Mouse (Mus musculus): Measurements from ENCODE around the gene Cadm1. TPM values are rescaled to one million over a fixed set of nuclear protein-coding genes. Genes with fewer than 3 reads are reported as not detected.

The Cadm1 gene
- total and polyA plus RNA-seq, 3 experiments: 0.14 to 0.31 TPM; not detected in 1

DNA sequence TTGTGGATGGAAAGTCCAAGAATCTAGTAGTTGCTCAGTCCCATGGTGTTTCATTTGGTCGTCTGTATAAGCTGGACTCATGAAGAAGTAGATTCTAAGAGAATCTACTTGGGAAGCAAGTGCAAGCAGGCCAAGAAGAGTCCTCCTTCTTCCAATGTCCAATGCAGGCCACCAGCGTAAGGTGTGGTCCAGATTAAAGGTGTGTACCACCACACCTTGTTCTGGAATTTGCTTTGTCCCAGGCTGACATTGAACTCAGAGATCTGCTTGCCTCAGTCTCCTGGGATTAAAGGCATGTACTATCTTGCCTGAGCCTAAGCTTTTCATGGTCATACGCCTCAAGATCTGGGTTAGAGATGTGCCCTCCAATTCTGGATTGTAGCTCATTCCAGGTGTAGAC, 17.5 kb upstream of the Cadm1 start:
- Histone ChIP-seq H3K4me1 (ENCODE audit: control insufficient read depth in 1 of 2, insufficient read depth in 2 of 2, low read length in 2 of 2) (no peaks in the 10 kb centered on the region), H3K4me3 (ENCODE audit: control insufficient read depth in 1 of 2, insufficient read depth in 1 of 2, low read depth in 2 of 2, low read length in 2 of 2) (no peak overlapping the region), H3K9ac (ENCODE audit: control insufficient read depth, low read depth, low read length, poor library complexity, severe bottlenecking) (no peak overlapping the region), H3K9me3 (replicated peaks; ENCODE audit: insufficient read depth, low read length) (no peaks in the 10 kb centered on the region), H3K27me3 (ENCODE audit: control insufficient read depth in 1 of 2, insufficient read depth in 2 of 2, low read length in 2 of 2) (no peaks in the 10 kb centered on the region), H3K79me2 (ENCODE audit: control insufficient read depth, insufficient read depth, low read length, poor library complexity) (no peaks in the 10 kb centered on the region), H3K27ac (ENCODE audit: control insufficient read depth, low read depth, low read length) (no peak overlapping the region), H3K36me3 (ENCODE audit: control insufficient read depth in 1 of 2, insufficient read depth in 2 of 2, low read length in 2 of 2) (no peaks in the 10 kb centered on the region)
- TF ChIP-seq ZNF384 (IDR thresholded peaks at IDR 0.05; ENCODE audit: low read depth, low read length) (no peak), MAZ (IDR thresholded peaks at IDR 0.05; ENCODE audit: low read depth, low read length) (no peak), ZC3H11A (IDR thresholded peaks at IDR 0.05; ENCODE audit: low read depth, low read length) (no peak), GATA1 (IDR thresholded peaks at IDR 0.05; ENCODE audit: low read depth, low read length) (no peak), GABPA (IDR thresholded peaks at IDR 0.05; ENCODE audit: low read depth, low read length) (no peak)
- no peak for DNase-seq (ENCODE audit: low read depth, low spot score)

DNA sequence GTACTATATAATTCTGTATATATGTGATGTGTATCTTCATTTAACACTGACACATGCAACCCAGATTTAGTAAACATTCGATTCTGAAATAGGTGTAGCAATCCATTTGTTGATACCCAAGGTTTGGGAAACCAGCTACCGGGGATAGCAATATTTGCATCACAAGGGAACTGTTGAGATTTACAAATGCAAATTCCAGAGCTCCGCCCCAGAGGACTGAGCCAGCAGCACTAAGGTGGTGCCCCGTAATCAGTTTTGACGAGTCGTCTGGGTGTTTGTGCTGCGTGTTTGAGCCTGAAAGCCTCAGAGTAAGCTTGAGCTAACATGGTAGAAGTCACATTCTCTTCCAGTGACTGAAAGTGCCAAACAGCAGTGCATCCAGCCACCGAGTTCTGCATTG, 15.7 kb upstream of the Cadm1 start:
- H3K27me3 ChIP-seq (ENCODE audit: control insufficient read depth in 1 of 2, insufficient read depth in 2 of 2, low read length in 2 of 2): no peaks in the 10 kb centered on the region

DNA sequence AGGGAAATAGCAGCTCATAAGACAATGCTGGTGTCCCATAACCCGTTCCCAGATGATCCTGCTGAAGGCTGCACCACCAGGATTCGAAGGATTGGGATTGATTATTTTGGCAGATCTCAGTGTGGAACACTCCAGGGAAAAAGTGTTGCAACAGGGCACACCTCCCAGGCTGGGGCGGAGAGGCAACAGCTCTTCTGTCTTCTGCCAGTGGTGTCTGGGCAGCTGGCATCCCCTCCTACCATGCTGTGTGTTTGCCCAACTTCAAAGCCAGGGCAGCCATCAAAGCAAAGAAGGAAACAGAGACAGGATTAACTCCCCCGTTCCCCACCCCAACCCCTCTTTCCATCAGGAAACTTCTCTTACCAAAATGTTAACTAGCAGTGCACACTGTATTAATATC, 13.7 kb upstream of the Cadm1 start:
- no peaks in the 10 kb centered on the region for H3K36me3 ChIP-seq (ENCODE audit: control insufficient read depth in 1 of 2, insufficient read depth in 2 of 2, low read length in 2 of 2)
- H3K9ac ChIP-seq (ENCODE audit: control insufficient read depth, low read depth, low read length, poor library complexity, severe bottlenecking): no peak overlapping the region
- H3K9me3 ChIP-seq (replicated peaks; ENCODE audit: insufficient read depth, low read length): no peaks in the 10 kb centered on the region
- H3K79me2 ChIP-seq (ENCODE audit: control insufficient read depth, insufficient read depth, low read length, poor library complexity): no peaks in the 10 kb centered on the region
- no peak overlapping the region for H3K4me3 ChIP-seq (ENCODE audit: control insufficient read depth in 1 of 2, insufficient read depth in 1 of 2, low read depth in 2 of 2, low read length in 2 of 2)
- H3K27me3 ChIP-seq (ENCODE audit: control insufficient read depth in 1 of 2, insufficient read depth in 2 of 2, low read length in 2 of 2): no peaks in the 10 kb centered on the region
- DNase-seq (ENCODE audit: low read depth, low spot score): no peak
- H3K4me1 ChIP-seq (ENCODE audit: control insufficient read depth in 1 of 2, insufficient read depth in 2 of 2, low read length in 2 of 2): no peaks in the 10 kb centered on the region
- no peak for TF ChIP-seq SIN3A (IDR thresholded peaks at IDR 0.05; ENCODE audit: low read length)
- no peak for TF ChIP-seq GATA1 (IDR thresholded peaks at IDR 0.05; ENCODE audit: low read depth, low read length)
- no peak for TF ChIP-seq CTCF (IDR thresholded peaks at IDR 0.05 in 2 of 3, conservative IDR thresholded peaks at IDR 0.05 in 1 of 3; ENCODE audit: control insufficient read depth in 1 of 3, insufficient read depth in 1 of 3, low read depth in 2 of 3, low read length in 3 of 3, poor library complexity in 1 of 3, severe bottlenecking in 1 of 3)
- no peak for TF ChIP-seq E2F4 (IDR thresholded peaks at IDR 0.05; ENCODE audit: borderline replicate concordance, low read depth, low read length)
- TF ChIP-seq UBTF (IDR thresholded peaks at IDR 0.05; ENCODE audit: borderline replicate concordance, insufficient read depth, low read depth, low read length): no peak
- TF ChIP-seq USF1 (IDR thresholded peaks at IDR 0.05; ENCODE audit: low read depth, low read length): no peak
- TF ChIP-seq MXI1 (IDR thresholded peaks at IDR 0.05; ENCODE audit: low read depth, low read length): no peak
- no peak overlapping the region for H3K27ac ChIP-seq (ENCODE audit: control insufficient read depth, low read depth, low read length)

More for the DNA sequence above, 15.7 kb upstream of the Cadm1 start:
- TF ChIP-seq HCFC1 (IDR thresholded peaks at IDR 0.05; ENCODE audit: low read depth, low read length) (no peak), SMC3 (IDR thresholded peaks at IDR 0.05; ENCODE audit: low read depth, low read length) (no peak), MAZ (IDR thresholded peaks at IDR 0.05; ENCODE audit: low read depth, low read length) (no peak), CHD2 (IDR thresholded peaks at IDR 0.05; ENCODE audit: low read length) (no peak), ZMIZ1 (IDR thresholded peaks at IDR 0.05; ENCODE audit: low read depth, low read length) (no peak), EP300 (IDR thresholded peaks at IDR 0.05; ENCODE audit: low read depth in 1 of 2, low read length in 2 of 2) (no peak), MAFK (IDR thresholded peaks at IDR 0.05; ENCODE audit: borderline replicate concordance, low read depth, low read length) (no peak), MXI1 (IDR thresholded peaks at IDR 0.05; ENCODE audit: low read depth, low read length) (no peak), TBP (IDR thresholded peaks at IDR 0.05; ENCODE audit: low read depth, low read length) (no peak), POLR2AphosphoS2 (IDR thresholded peaks at IDR 0.05; ENCODE audit: low read length) (no peak), GATA1 (IDR thresholded peaks at IDR 0.05; ENCODE audit: low read depth, low read length) (no peak), JUND (IDR thresholded peaks at IDR 0.05; ENCODE audit: low read depth, low read length) (no peak), USF1 (IDR thresholded peaks at IDR 0.05; ENCODE audit: low read depth, low read length) (no peak), GABPA (IDR thresholded peaks at IDR 0.05; ENCODE audit: low read depth, low read length) (no peak), MYC (IDR thresholded peaks at IDR 0.05; ENCODE audit: low read depth, low read length) (no peak), POLR2A (IDR thresholded peaks at IDR 0.05; ENCODE audit: control insufficient read depth in 1 of 2, insufficient read depth in 1 of 2, low read depth in 1 of 2, low read length in 2 of 2, poor library complexity in 1 of 2) (no peak), NRF1 (IDR thresholded peaks at IDR 0.05; ENCODE audit: insufficient read depth, low read depth, low read length, poor library complexity, severe bottlenecking) (no peak)
- no peaks in the 10 kb centered on the region for H3K9me3 ChIP-seq (replicated peaks; ENCODE audit: insufficient read depth, low read length)
- H3K4me1 ChIP-seq (ENCODE audit: control insufficient read depth in 1 of 2, insufficient read depth in 2 of 2, low read length in 2 of 2): no peaks in the 10 kb centered on the region
- no peak for DNase-seq (ENCODE audit: low read depth, low spot score)
- H3K79me2 ChIP-seq (ENCODE audit: control insufficient read depth, insufficient read depth, low read length, poor library complexity): no peaks in the 10 kb centered on the region
- no peak overlapping the region for H3K4me3 ChIP-seq (ENCODE audit: control insufficient read depth in 1 of 2, insufficient read depth in 1 of 2, low read depth in 2 of 2, low read length in 2 of 2)
- no peak overlapping the region for H3K9ac ChIP-seq (ENCODE audit: control insufficient read depth, low read depth, low read length, poor library complexity, severe bottlenecking)
- H3K27ac ChIP-seq (ENCODE audit: control insufficient read depth, low read depth, low read length): no peak overlapping the region
- H3K36me3 ChIP-seq (ENCODE audit: control insufficient read depth in 1 of 2, insufficient read depth in 2 of 2, low read length in 2 of 2): no peaks in the 10 kb centered on the region
